Mouse (Mus musculus) left cerebral cortex, postnatal 36 days (tissue): ENCODE measurements around the gene Zw10. TPM values are rescaled to one million over a fixed set of nuclear protein-coding genes. Genes with fewer than 3 reads are reported as not detected.

ENCODE experiments used
- DNase-seq, 2 experiments: peaks; one replicate each; pipeline ENCODE4 v3.0.0; 2021 to 2022; ENCODE audit warnings: low spot score in 2 of 2, mixed read lengths in 1 of 2
- intact Hi-C: fragments of 180-260 bp; cut with DNase I; formaldehyde crosslinking; loops from one replicate; pipeline ENCODE4 v1.15.1; 2025
- total RNA-seq, 2 experiments: library from RNA; stranded (reverse); gene quantifications; 2 replicates each; pipeline ENCODE4 v1.2.3; 2021

Gene Zw10
- total RNA-seq, 2 experiments from 2014 or later: 14.1 to 19.6 TPM

GRCm38 (mm10) chr9:49125706-49126105 lies 70.3 kb downstream of the Zw10 start:
- no peak for DNase-seq
- intact Hi-C loops: no loop called here

Other genes with a start within 250 kb of the Zw10 start
- 10 to 100 TPM; 75.1 to 93.6 TPM for gene Zbtb16, start 219.4 kb upstream of the Zw10 start, total RNA-seq
- 1 to 10 TPM; 7.4 to 7.8 TPM for gene Htr3a, start 144.5 kb upstream of the Zw10 start, total RNA-seq
- gene Htr3b, start 90.6 kb upstream of the Zw10 start, total RNA-seq: not detected
- gene Usp28, start 70.2 kb upstream of the Zw10 start, total RNA-seq: 10 to 100 TPM; 35.6 to 52.3 TPM
- gene Tmprss5, start 25.6 kb downstream of the Zw10 start, total RNA-seq: under 1 TPM; 0.39 to 0.54 TPM
- gene Gm4894, start 194.9 kb downstream of the Zw10 start, total RNA-seq: not detected